Mouse (Mus musculus): Measurements from ENCODE around the gene Rps16.

DNA sequence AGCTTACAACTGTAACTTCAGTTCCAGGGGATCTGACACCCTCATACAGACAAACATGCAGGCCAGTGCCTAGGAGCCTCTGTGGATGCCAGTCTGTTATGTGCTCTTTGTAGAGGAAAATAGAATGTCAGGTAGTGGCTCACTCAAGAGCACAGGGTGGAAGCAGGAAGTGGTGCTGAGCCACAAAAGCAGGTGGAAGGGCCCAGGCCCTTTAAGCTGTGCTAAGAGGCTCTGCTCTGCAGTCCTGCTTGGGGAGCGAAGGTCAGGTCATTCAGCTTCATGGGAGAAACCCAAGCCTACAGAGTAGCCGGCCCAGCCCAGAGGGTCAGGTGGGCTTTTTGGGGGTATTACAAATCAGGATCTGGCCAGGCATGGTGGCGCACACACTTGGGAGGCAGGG is 4.8 kb downstream of the Rps16 start:
- TF ChIP-seq CTCF (IDR thresholded peaks at IDR 0.05): no peak
- no peak for TF ChIP-seq POLR2A (IDR thresholded peaks at IDR 0.05; ENCODE audit: insufficient read depth, low read depth, low read length)

All from heart, adult 2 months (tissue).